Mouse (Mus musculus) myocyte (in vitro differentiated cells): ENCODE measurements around the gene Ninl.

Source experiments
- CEBPB ChIP-seq: IDR thresholded peaks from 2 replicates; pipeline ENCODE4 v1.6.1; 2011; ENCODE audit warnings: mild to moderate bottlenecking, moderate library complexity; ENCODE audit not compliant: poor library complexity, insufficient read depth, severe bottlenecking
- E2F4 ChIP-seq: IDR thresholded peaks from one replicate; pipeline ENCODE4 v1.6.1; 2011; ENCODE audit warnings: mild to moderate bottlenecking, control low read depth, moderate library complexity; ENCODE audit not compliant: insufficient read depth
- MAX ChIP-seq: IDR thresholded peaks from one replicate; pipeline ENCODE4 v1.6.1; 2011; ENCODE audit warnings: low read depth, mild to moderate bottlenecking, control low read depth
- MYOD1 ChIP-seq, 3 experiments: IDR thresholded peaks; one replicate each; pipeline ENCODE4 v1.6.1; 2011; ENCODE audit warnings: control low read depth in 2 of 3, low read depth in 2 of 3, mild to moderate bottlenecking in 2 of 3, moderate library complexity in 1 of 3; ENCODE audit not compliant: insufficient read length in 2 of 3, control insufficient read depth in 1 of 3
- MYOG ChIP-seq, 3 experiments: IDR thresholded peaks; one replicate each; pipeline ENCODE4 v1.6.1; 2011; ENCODE audit warnings: control low read depth in 2 of 3, low read depth in 2 of 3, mild to moderate bottlenecking in 2 of 3; ENCODE audit not compliant: insufficient read length in 2 of 3, control insufficient read depth in 1 of 3, insufficient read depth in 1 of 3
- POLR2A ChIP-seq: IDR thresholded peaks from one replicate; pipeline ENCODE4 v1.6.1; 2011; ENCODE audit warnings: low read depth, mild to moderate bottlenecking, control low read depth, moderate library complexity; ENCODE audit not compliant: insufficient read length
- SRF ChIP-seq: IDR thresholded peaks from one replicate; pipeline ENCODE4 v1.6.1; 2011; ENCODE audit warnings: low read depth; ENCODE audit not compliant: control insufficient read depth, insufficient read length
- TCF12 ChIP-seq: IDR thresholded peaks from one replicate; pipeline ENCODE4 v1.6.1; 2011; ENCODE audit warnings: mild to moderate bottlenecking, control low read depth; ENCODE audit not compliant: poor library complexity, insufficient read depth, severe bottlenecking
- TCF3 ChIP-seq: IDR thresholded peaks from one replicate; pipeline ENCODE4 v1.6.1; 2011; ENCODE audit warnings: low read depth, control low read depth; ENCODE audit not compliant: insufficient read length
- USF1 ChIP-seq: IDR thresholded peaks from one replicate; pipeline ENCODE4 v1.6.1; 2011; ENCODE audit warnings: low read depth, mild to moderate bottlenecking, control low read depth, moderate library complexity

DNA sequence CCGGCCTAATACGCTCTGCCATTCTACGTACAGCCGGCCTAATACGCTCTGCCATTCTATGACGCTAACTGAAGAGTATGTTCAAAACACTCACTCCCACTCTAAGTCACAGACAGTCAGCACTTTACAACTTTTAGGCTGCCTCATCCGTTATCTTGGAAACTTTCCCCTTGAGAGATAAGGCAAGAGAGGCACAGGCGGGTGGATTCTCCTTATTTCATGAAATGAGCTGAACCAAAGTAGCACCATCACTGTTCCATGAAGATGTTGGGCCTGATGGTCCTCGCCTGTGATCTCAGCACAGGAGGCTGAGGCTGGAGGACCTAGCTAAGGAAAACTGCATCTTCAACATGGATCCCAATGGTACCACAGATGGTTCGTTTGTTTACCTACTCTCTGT is 34.8 kb downstream of the Ninl start:
- TF ChIP-seq POLR2A, result no peak
- TF ChIP-seq USF1, result no peak
- TF ChIP-seq MAX, result no peak
- TF ChIP-seq TCF12, result no peak
- no peak for TF ChIP-seq MYOD1 (IDR thresholded peaks at IDR 0.05; ENCODE audit: control insufficient read depth in 1 of 3, insufficient read length in 2 of 3, low read depth in 2 of 3)
- no peak for TF ChIP-seq SRF
- no peak for TF ChIP-seq TCF3
- no peak for TF ChIP-seq E2F4
- TF ChIP-seq MYOG (IDR thresholded peaks at IDR 0.05; ENCODE audit: control insufficient read depth in 1 of 3, insufficient read depth in 1 of 3, insufficient read length in 2 of 3, low read depth in 2 of 3), result no peak
- no peak for TF ChIP-seq CEBPB
